Mouse (Mus musculus): ENCODE measurements around the gene Il27ra. TPM values are rescaled to one million over a fixed set of nuclear protein-coding genes. Genes with fewer than 3 reads are reported as not detected.

The Il27ra gene
- total and polyA plus RNA-seq, 2 experiments from 2014 or later: 2.6 to 3.9 TPM

- Histone ChIP-seq H3K9me3 (replicated peaks; ENCODE audit: control insufficient read depth, low read length) (no peaks in the 10 kb centered on the region), H3K27me3 (ENCODE audit: control insufficient read depth, insufficient read depth, low read length) (peaks cover 17% of the 10 kb centered on the region), H3K4me1 (ENCODE audit: control insufficient read depth, insufficient read depth) (peaks cover 37% of the 10 kb centered on the region), H3K36me3 (replicated peaks; ENCODE audit: control insufficient read depth, insufficient read depth, low read length) (no peaks in the 10 kb centered on the region), H3K27ac (ENCODE audit: low read depth) (no peak within 1 kb of the TSS), H3K4me2 (ENCODE audit: low read depth, low read length) (no peak within 1 kb of the TSS), H3K4me3 (ENCODE audit: low read depth, low read length) (no peak within 1 kb of the TSS), H3K9ac (replicated peaks; ENCODE audit: low read depth, low read length) (no peak within 1 kb of the TSS)
- no peak for ATAC-seq (ENCODE audit: insufficient read depth, low read depth)
- DNase-seq (ENCODE audit: low spot score): no peak
- TF ChIP-seq EP300 (IDR thresholded peaks at IDR 0.05; ENCODE audit: low read depth) (no peak), CTCF (IDR thresholded peaks at IDR 0.05; ENCODE audit: low read depth) (no peak)
- 29% methylated on average over 18 of the region's 18 CpGs for WGBS
Observed at GRCm38 (mm10) chr8:84021096-84021495, 21.3 kb downstream of the Il27ra start, which contains the start of gene Palm3. Gene Palm3 (plus strand): TSS chr8:84021471.

GRCm38 (mm10) chr8:84019738-84020137 is 22.7 kb downstream of the Il27ra start:
- Histone ChIP-seq H3K4me2 (ENCODE audit: low read depth, low read length) (no peak overlapping the region), H3K27me3 (ENCODE audit: control insufficient read depth, insufficient read depth, low read length) (0 out of 2 replicates have a peak, but pooled peaks cover 5% of the 10 kb centered on the region), H3K36me3 (replicated peaks; ENCODE audit: control insufficient read depth, insufficient read depth, low read length) (no peaks in the 10 kb centered on the region), H3K4me1 (ENCODE audit: control insufficient read depth, insufficient read depth) (peaks cover 29% of the 10 kb centered on the region), H3K27ac (ENCODE audit: low read depth) (no peak overlapping the region), H3K4me3 (ENCODE audit: low read depth, low read length) (no peak overlapping the region), H3K9ac (replicated peaks; ENCODE audit: low read depth, low read length) (no peak overlapping the region), H3K9me3 (replicated peaks; ENCODE audit: control insufficient read depth, low read length) (no peaks in the 10 kb centered on the region)
- TF ChIP-seq CTCF (IDR thresholded peaks at IDR 0.05; ENCODE audit: low read depth) (no peak), EP300 (IDR thresholded peaks at IDR 0.05; ENCODE audit: low read depth) (no peak)
- DNase-seq (ENCODE audit: low spot score) (no peak), ATAC-seq (ENCODE audit: insufficient read depth, low read depth) (no peak)
- 79% methylated on average over 9 of the region's 9 CpGs for WGBS

GRCm38 (mm10) chr8:84015833-84016232 is 26.6 kb downstream of the Il27ra start:
- ATAC-seq (ENCODE audit: insufficient read depth, low read depth): no peak
- Histone ChIP-seq H3K27me3 (ENCODE audit: control insufficient read depth, insufficient read depth, low read length) (peaks cover 28% of the 10 kb centered on the region), H3K4me3 (ENCODE audit: low read depth, low read length) (no peak overlapping the region), H3K27ac (ENCODE audit: low read depth) (no peak overlapping the region), H3K4me2 (ENCODE audit: low read depth, low read length) (no peak overlapping the region), H3K9me3 (replicated peaks; ENCODE audit: control insufficient read depth, low read length) (no peaks in the 10 kb centered on the region), H3K36me3 (replicated peaks; ENCODE audit: control insufficient read depth, insufficient read depth, low read length) (no peaks in the 10 kb centered on the region), H3K9ac (replicated peaks; ENCODE audit: low read depth, low read length) (no peak overlapping the region), H3K4me1 (ENCODE audit: control insufficient read depth, insufficient read depth) (peaks cover 11% of the 10 kb centered on the region)
- no peak for DNase-seq (ENCODE audit: low spot score)
- TF ChIP-seq EP300 (IDR thresholded peaks at IDR 0.05; ENCODE audit: low read depth) (no peak), CTCF (IDR thresholded peaks at IDR 0.05; ENCODE audit: low read depth) (no peak)
- WGBS: 91% methylated on average over 5 of the region's 5 CpGs

- Histone ChIP-seq H3K4me3 (ENCODE audit: low read depth, low read length) (peak overlapping the region; percentile 53), H3K4me2 (ENCODE audit: low read depth, low read length) (peak overlapping the region; percentile 90), H3K9ac (replicated peaks; ENCODE audit: low read depth, low read length) (no peak overlapping the region; the same call in 1 of the 2 replicates), H3K27me3 (ENCODE audit: control insufficient read depth, insufficient read depth, low read length) (peaks cover 37% of the 10 kb centered on the region), H3K27ac (ENCODE audit: low read depth) (no peak overlapping the region), H3K9me3 (replicated peaks; ENCODE audit: control insufficient read depth, low read length) (no peaks in the 10 kb centered on the region), H3K36me3 (replicated peaks; ENCODE audit: control insufficient read depth, insufficient read depth, low read length) (no peaks in the 10 kb centered on the region), H3K4me1 (ENCODE audit: control insufficient read depth, insufficient read depth) (peaks cover 18% of the 10 kb centered on the region)
- no peak for TF ChIP-seq CTCF (IDR thresholded peaks at IDR 0.05; ENCODE audit: low read depth)
- no peak for TF ChIP-seq EP300 (IDR thresholded peaks at IDR 0.05; ENCODE audit: low read depth)
- DNase-seq (ENCODE audit: low spot score) (no peak), ATAC-seq (ENCODE audit: insufficient read depth, low read depth) (peak; percentile 22; the same call in 1 of the 2 replicates)
- WGBS: 21% methylated on average over 35 of the region's 35 CpGs
Observed at GRCm38 (mm10) chr8:84012499-84013165, 29.8 kb downstream of the Il27ra start.

GRCm38 (mm10) chr8:84011705-84012498 is 30.5 kb downstream of the Il27ra start, which contains the start of gene 2210011C24Rik:
Gene 2210011C24Rik (minus strand): TSS chr8:84012171.
- H3K4me3 ChIP-seq (ENCODE audit: low read depth, low read length): peak within 1 kb of the TSS; percentile 53
- no peak for DNase-seq (ENCODE audit: low spot score)
- H3K9me3 ChIP-seq (replicated peaks; ENCODE audit: control insufficient read depth, low read length): no peaks in the 10 kb centered on the region
- H3K9ac ChIP-seq (replicated peaks; ENCODE audit: low read depth, low read length): no peak within 1 kb of the TSS; the same call in none of the 2 replicates
- H3K27me3 ChIP-seq (ENCODE audit: control insufficient read depth, insufficient read depth, low read length): peaks cover 37% of the 10 kb centered on the region
- WGBS: under 1% methylated on average over 45 of the region's 45 CpGs
- H3K4me1 ChIP-seq (ENCODE audit: control insufficient read depth, insufficient read depth): peaks cover 18% of the 10 kb centered on the region
- no peak for TF ChIP-seq EP300 (IDR thresholded peaks at IDR 0.05; ENCODE audit: low read depth)
- no peak for ATAC-seq (ENCODE audit: insufficient read depth, low read depth)
- H3K4me2 ChIP-seq (ENCODE audit: low read depth, low read length): peak within 1 kb of the TSS; percentile 90
- no peak within 1 kb of the TSS for H3K27ac ChIP-seq (ENCODE audit: low read depth)
- no peaks in the 10 kb centered on the region for H3K36me3 ChIP-seq (replicated peaks; ENCODE audit: control insufficient read depth, insufficient read depth, low read length)
